Mouse (Mus musculus) MEL (cell line): ENCODE results near the gene Efemp1.

ENCODE experiments used
- MAX ChIP-seq: IDR thresholded peaks from 2 replicates; pipeline ENCODE4 v1.6.1; 2011; ENCODE audit warnings: low read length, improper control_type of control experiment
- POLR2A ChIP-seq, 2 experiments: IDR thresholded peaks; 2 replicates each; pipeline ENCODE4 v1.6.1; 2011 to 2012; ENCODE audit warnings: low read length in 2 of 2, mild to moderate bottlenecking in 2 of 2, control low read depth in 1 of 2, improper control_type of control experiment in 1 of 2, low read depth in 1 of 2, moderate library complexity in 1 of 2; ENCODE audit not compliant: control insufficient read depth in 1 of 2, insufficient read depth in 1 of 2, poor library complexity in 1 of 2
- SMC3 ChIP-seq: IDR thresholded peaks from 2 replicates; pipeline ENCODE4 v1.6.1; 2011; ENCODE audit warnings: low read depth, low read length, improper control_type of control experiment

GRCm38 (mm10) chr11:28881381-28881976 lies 28.5 kb downstream of the Efemp1 start:
- TF ChIP-seq POLR2A (IDR thresholded peaks at IDR 0.05; ENCODE audit: control insufficient read depth in 1 of 2, insufficient read depth in 1 of 2, low read depth in 1 of 2, low read length in 2 of 2, poor library complexity in 1 of 2) = no peak
- TF ChIP-seq SMC3 = no peak
- TF ChIP-seq MAX = no peak
